Mouse (Mus musculus) spleen, postnatal 36 days (tissue): ENCODE results near the gene Unc93b1.
"Not testable (repeated sequence)": the region's sequence is repeated elsewhere in the genome, so short reads cannot be mapped to it uniquely, and the experiment has no call there.

Experiments used
- DNase-seq, 2 experiments: peaks; one replicate each; pipeline ENCODE4 v3.0.0; 2022; ENCODE audit warnings: low spot score in 2 of 2, mixed read lengths in 1 of 2

Unc93b1 gene

DNA sequence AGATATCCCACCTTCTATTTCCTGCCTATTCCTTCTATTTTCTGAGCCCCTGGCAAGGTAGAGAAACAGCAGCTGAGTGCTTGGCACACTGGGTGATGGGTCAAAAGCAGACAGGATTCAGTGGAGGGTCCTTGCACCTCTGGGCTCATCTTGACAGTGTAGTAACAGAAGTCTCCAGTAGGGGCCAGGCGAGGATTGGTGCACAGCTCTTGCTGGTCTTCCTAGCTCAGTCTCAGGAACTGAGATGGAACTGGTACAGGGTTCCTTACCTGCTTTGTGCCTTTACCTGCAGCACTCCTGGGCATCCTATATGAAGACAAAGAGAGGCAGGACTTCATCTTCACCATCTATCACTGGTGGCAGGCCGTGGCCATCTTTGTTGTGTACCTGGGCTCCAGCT lies 11.7 kb downstream of the Unc93b1 start:
- DNase-seq, result peak; percentile 59 to 69

DNA sequence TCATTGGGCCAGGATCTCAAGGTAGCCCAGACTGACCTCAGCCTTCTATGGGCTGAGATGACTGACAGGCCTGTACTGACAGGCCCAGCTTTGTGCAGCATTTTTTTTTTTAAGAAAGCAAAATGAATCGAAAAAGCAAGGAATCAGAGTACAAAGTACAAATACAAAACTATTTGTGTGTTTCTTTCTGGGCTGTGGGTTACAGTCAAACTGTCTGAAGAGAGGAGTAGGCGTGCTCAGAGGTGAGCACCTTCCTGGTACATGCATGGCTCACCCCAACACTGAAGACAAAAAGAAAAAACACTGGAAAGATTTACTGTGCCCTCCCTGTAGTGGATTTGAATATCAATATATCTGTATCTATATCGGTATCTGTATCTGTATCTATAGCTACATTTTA lies 12.8 kb downstream of the Unc93b1 start:
- no peak for DNase-seq

DNA sequence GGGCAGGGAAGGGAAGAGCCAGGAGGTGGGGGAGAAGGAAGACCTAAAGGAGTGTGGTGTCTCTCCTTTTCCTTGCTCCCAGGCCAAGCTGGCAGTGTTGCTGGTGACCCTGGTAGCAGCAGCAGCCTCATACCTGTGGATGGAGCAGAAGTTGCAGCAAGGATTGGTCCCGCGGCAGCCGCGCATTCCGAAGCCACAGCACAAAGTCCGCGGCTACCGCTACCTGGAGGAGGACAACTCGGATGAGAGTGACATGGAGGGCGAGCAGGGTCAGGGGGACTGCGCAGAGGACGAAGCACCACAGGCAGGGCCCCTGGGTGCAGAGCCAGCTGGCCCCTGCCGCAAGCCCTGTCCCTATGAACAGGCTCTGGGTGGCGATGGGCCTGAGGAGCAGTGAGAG lies 13.6 kb downstream of the Unc93b1 start:
- no peak for DNase-seq

DNA sequence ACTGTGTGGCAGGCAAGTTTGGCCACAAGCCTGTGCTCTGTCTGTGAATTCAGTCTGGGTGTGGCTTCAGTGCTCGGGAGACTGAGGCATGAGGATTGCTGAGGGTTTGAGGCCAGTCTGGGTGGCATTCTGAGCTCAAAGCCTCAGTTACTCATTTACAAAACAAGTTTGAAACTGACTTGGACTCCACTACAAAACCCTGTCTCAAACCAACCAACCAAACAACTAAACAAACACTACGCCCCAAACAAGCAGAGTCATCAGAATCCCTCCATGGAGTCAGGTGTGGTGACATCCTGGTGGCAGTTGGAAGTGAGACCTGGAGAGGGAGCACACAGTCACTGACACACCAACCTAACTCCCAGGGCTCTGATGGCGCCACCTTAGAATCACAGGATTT lies 15.3 kb downstream of the Unc93b1 start:
- DNase-seq, result no peak

DNA sequence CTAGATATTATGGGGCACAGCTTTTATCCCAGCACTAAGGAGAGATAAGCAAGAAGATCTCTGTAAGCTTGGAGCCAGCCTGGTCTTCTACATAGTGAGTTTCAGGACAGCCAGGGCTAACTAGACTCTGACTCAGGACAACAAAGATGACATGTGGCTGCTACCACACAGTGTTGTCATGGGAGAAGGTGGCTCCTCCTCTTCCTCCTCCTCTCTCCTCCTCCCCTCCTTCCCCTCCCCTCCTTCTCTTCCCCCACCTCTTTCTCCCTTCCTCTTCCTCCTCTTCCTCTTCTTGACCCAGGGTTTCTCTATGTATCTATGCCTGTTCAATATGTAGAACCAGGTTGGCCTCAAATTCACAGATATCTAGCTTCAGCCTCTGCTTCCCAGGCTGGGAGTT lies 16.5 kb downstream of the Unc93b1 start:
- no peak for DNase-seq

DNA sequence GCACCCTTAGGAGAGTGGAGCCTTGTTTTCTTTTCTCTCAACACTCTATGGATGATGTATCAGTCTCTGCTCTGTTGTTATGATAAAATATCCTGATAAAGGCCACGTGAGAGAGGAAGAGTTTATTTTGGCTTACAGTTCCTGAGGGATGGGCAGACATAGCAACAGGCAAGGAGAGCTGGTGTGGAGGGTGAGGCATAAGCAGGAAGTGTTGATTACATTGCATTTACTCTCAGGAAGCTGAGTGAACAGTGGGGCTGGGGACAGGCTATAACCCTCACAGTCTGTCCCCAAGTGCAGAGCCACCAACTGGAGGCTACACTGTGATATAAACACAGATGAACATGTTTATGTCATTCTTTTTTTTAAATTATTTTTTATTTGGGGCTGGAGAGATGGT lies 17.1 kb downstream of the Unc93b1 start:
- no peak for DNase-seq

DNA sequence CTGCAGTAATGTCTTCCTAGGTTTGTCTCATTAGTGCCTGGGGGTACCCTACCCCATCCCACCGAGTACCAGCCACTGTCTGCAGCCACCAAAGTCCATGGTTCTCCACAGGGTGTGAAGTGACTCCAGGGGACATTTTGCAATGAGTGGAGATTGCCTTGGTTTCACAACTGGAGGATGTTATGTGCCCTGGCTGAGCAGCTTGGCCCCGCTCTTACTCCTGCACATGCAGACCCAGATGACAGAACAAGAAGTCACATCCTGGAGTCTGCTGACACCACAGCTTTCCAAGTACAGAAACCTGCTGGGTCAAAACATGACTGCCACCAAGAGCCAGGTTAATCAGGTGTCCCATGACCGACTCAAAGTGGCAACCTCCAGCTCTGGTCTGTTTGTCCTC lies 20.0 kb downstream of the Unc93b1 start:
- DNase-seq, result no peak

DNA sequence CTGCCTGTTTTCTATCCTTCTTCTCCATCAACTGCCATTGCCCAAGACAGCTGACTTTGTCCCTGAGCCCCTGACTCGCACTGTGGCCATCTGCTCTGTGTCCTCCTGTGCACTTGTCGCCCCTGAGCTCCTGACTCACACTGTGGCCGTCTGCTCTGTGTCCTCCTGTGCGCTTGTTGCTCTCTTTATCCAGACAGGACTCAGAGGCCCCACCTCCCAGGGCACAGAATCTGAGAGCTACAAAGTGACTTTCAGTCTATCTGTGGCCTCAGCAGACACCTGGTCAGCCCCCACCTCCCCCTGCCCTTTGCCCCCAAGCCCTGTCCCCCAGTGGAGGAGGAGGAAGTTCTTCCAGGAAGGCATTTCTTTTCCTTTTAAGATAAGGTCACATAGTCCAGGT lies 20.8 kb downstream of the Unc93b1 start:
- DNase-seq, result no peak

DNA sequence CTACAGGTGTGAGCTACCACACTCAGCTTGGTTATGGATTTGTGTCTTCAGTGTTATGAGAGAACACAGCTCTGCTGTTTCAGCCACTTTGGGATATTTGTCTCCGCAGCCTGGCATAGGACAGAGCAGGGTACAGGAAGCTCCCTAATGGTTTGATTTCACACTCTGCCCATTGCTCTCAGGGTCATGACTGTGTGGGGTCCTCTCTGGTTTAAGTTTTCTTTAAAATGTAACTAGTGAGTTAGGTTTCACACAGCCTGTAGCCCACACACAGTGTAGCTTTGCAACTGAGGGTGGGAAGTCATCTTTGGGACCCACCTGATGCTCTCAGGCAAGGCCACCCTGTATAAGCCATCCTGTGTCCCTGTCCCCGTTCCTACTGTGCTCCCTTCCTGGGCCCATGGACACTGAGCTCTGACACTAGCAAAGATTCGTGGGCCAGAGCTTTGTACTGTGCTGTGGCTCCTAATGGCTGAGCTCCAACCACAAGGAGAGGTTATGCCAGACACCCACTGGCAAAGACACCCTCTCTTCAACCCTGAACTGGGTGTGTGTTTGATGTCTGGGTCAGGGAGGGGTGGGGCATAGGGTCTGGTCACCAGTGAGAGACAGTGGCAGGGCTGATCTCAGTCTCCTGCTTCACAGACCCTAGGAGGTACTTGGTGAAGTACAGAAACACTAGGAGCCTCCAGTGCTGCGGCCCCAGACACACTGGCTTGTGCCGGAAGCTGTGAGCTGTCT lies 22.5 kb downstream of the Unc93b1 start:
- not testable (repeated sequence) for DNase-seq

DNA sequence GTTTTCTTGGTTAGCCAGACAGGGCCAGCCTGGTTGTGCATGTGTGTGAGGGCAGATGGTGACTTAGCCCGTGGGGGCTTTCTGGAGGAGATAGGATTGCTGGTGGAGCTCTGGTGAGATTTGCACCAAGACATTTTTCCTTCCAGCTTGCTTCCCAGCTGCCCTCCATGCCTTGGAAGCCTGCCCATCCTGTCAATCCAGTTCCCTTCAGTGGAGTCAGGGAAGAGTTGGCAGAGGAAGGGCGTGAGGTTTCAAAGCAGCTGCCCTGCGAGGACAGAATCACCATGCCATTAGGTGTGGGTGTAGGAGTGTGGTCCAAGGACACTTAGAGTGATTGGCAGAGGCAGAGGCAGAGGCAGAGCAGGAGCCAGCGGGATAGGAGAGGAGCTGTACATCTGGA lies 23.5 kb downstream of the Unc93b1 start, which contains the start of gene Aldh3b3:
Gene Aldh3b3, plus strand, starts transcription at position 176 of the 400 bp plus-strand sequence.
- no peak for DNase-seq

DNA sequence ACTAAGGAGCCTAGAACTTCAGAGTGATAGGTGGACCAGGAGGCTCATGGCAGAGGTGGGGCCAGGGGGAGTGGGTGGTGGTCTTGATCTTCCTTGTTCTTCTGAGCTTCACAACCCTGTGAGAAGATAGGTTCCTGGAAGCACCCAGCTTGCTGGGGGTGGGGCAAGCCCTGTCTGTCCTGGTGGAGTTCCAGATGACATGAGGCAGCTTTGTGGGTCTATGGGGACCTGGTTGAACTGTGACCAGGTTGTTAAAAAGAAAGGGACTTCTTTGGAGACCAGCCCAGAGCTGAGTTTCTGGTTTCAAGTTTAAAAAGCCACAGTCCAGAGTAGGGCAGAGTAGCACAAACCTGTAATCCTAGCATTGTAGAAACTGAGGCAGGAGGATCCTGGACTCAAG lies 24.0 kb downstream of the Unc93b1 start:
- no peak for DNase-seq

DNA sequence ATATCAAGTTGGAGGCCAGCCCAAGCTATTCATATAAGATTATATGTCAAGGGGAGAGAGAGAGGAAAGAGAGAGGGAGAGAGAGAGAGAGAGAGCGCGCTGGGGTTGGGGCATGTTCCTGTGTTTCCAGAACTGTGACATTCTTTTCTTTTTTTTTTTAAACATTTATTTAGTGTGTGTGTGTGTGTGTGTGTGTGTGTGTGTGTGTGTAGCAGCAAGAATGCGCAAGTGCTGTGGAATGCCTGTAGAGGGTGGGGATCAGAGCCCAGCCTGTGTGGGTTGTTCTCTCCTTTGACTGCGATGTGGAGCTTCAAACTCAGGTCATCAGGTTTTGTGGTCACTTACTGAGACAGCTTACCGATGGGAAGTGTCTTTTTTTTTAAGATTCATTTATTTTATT lies 25.2 kb downstream of the Unc93b1 start:
- no peak for DNase-seq

DNA sequence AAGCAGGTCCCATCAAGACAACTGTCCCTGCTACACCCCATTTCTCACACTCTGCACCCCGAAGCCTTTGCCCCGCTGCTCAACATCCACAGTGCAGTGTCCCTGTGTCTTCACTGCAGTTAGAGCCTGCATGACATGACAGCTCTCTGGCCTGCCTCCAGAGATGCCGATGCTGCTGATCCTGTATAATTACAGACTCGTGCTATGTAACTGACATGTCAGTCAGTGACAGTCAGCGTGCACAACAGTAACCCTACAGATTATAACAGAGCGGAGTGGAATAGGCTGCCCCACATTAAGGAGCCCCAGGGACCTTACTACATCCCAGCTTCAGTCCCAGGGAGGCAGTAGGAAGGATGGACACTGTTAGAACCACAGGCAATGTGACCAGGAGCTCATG lies 26.8 kb downstream of the Unc93b1 start:
- DNase-seq, result not testable (repeated sequence)

DNA sequence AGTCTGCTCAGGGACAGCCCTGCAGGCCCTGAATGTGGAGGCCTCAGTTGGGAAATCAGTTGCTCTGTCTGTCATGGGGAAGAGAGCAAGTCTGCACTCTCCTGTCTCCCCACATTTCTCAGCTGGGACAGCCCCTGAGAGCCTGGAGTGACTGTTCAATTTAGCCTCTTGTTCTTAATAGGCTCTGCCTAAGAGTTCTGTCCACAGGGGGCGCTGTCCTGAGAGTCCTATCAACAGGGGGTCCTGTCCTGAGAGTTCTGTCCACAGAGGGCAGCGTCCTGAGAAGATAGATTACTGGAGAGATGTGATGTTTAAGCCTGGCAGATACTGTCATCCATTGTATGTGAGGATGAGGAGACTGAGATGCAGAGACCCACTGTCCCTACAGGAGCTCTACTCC lies 27.5 kb downstream of the Unc93b1 start:
- no peak for DNase-seq

DNA sequence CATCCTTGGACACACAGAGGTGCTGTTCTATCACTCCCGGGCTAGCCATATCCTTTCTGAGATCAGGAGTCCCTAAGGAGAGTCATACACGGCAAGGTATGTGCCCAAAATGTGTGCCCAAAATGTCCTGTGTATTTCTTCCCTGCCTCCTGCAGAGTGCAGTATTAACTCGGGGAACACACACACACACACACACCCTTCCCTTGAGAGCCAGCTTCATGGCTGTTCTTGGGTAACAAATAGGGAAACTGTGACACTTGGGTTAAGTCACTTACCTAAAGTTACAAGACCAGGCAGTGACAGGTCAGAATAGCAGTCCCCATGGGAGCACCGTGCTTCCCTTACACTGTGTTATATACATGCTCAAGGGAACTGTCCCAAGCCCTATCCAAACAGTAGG lies 29.0 kb downstream of the Unc93b1 start:
- DNase-seq, result no peak

DNA sequence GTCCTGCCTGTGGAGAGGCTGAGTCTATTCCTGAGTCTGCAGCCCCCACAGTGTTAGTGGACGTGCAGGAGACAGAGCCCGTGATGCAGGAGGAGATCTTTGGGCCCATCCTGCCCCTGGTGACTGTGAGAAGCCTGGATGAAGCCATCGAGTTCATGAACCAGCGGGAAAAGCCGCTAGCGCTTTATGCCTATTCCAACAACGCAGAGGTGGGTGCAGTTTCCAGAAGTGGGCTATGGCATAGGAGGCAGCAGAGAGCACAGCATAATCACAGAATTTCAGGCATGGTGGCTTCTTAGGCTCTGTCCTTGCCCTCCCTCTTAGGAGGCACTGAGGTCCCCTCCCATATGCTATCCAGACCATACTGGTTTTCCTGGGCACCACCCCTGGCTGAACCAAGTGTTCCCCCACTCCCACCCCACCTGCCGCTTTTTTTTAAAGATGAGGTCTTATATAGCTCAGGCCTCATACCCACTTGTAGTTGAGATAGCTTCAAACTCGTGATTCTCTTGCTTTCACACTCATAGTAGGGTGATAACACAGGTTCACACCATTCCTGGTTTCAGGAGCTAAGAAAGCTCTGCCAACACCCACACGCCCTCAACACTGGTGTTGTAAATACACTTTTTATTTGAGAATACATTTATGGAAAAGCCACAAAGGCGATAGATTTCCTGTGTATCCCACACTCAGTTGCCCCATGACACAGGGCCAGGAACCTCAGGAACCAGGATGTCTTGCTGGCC lies 31.5 kb downstream of the Unc93b1 start:
- DNase-seq, result no peak

DNA sequence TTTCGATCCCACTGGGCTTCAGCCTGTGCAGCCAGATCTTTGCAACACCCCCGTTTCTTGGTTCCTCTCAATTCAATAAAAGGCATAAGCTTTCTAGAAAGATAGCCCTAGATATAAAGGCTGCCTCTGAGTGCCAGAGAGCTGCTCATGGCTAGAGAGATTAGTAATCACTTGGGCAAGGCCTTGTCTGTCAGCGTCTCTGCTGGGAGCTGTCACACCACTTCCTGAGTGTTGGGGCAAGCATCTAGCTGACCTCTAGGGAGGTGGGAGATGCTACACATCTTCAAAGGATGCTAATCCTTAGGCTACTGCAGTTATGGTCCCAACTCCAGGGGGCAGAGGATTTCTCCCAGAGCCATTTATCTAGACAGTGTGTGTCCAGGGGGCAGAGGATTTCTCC lies 32.3 kb downstream of the Unc93b1 start:
- no peak for DNase-seq

DNA sequence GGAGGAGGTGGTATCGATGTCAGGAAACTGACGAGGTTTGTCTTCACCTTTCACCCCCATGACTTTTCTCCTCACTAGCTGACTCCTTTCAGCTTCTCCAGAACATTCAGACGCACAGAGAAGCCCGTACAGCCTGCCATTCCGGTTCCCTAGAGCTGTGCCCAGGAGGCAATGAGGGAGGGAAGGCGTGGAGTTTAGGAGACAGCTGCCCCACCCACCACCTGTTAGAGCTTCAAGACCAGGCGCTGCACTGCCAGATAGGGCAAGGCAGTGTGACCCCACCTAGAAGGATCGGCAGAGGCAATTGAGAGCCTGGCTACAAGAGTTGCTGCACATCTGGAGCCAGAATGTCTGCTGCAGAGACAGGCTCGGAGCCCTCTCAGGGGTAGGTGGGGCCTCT lies 37.2 kb downstream of the Unc93b1 start, which contains the start of gene Aldh3b2:
Gene Aldh3b2, plus strand, starts transcription at position 100 of the 400 bp plus-strand sequence.
- no peak for DNase-seq

DNA sequence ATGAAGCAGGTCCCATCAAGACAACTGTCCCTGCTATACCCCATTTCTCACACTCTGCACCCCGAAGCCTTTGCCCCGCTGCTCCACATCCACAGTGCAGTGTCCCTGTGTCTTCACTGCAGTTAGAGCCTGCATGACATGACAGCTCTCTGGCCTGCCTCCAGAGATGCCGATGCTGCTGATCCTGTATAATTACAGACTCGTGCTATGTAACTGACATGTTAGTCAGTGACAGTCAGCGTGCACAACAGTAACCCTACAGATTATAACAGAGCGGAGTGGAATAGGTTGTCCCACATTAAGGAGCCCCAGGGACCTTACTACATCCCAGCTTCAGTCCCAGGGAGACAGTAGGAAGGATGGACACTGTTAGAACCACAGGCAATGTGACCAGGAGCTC lies 39.6 kb downstream of the Unc93b1 start:
- DNase-seq, result not testable (repeated sequence)

DNA sequence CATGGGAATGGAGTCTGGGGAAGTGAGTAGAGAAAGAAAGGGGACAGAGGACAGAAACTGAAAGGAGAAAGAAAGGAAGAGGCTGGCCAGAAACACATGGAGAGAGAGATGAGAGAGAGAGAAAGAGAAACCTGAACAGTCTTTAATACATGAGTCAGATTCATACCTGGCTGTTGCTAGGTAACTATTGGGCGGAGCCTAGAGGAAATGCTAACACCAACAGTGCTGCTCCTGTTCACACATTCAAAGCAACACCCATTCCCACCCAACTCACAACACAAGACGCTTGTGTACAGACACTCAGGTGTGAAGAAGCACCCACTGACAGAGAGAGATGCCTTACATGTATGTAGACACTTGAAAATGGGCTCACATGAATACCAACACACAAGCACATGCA lies 40.9 kb downstream of the Unc93b1 start:
- DNase-seq, result no peak

DNA sequence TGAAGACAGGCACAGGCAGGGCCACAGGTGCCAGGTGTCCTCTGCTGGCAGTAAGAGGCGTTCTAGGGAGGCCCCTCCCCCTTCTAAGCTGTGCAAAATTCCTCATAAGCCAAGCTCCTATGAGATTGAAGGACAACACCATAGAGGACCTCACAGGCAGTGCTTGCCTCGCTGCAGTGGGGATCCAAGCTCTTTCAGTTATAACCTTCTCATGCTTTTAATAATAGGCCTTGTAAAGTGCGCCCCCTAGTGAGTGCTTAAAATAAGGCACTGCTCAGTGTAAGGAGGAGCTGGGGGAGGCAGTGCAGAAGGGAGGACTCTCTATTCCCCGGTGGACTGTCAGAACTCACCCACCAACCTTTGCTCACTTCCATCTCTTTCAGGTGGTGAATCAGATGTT lies 45.3 kb downstream of the Unc93b1 start:
- peak; percentile 72 to 82 for DNase-seq

DNA sequence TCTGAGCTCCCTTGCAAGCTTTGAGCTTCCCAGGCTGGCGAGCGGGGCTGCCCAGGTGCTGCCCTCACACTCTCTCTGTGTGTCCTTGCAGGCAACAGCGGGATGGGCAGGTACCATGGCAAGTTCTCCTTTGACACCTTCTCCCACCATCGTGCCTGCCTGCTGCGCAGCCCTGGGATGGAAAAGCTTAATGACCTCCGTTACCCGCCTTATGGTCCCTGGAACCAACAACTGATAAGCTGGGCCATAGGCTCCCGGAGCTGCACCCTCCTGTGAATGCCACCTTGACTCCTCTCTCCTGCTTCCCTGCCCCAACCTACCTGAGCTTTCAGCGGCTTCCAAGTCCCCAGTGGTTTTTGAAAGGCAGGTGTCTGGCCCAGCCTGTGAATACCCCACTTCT lies 45.9 kb downstream of the Unc93b1 start:
- no peak for DNase-seq

DNA sequence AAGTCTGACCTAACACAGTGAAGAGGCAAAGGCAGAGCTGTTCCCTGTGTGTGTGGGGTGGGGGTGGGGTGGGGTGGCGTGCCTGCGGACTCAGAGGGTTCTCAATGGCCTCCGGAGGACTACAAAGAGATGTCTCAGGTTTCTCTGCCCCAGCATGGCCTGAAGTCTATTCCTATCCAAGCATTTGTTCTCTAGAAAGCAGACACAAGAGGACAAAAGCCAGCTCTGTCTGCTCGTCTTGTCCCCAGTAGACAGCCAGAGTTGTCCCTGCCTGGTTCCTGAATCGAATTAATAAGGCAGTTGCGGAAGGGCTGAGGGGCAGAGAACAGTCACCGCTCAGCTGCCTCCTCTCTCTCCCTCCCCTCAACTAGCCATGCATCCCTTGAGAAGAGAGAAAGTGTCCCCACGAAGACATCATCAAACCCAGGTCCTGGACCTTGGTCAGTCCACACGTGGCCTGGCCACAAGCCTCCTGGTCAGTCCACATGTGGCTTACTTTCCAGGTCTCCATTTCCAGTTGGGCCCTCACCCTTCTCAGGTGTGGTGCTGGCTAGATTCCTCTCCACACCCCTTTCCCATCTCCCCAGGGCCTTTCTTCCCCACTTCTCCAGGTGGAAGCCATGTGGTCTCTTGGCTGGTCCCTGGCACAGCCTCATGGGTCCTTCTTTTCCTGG lies 48.7 kb downstream of the Unc93b1 start:
- DNase-seq, result no peak
